Mouse (Mus musculus) limb, embryonic 14.5 days (tissue): ENCODE results near the gene Akap13. TPM values are rescaled to one million over a fixed set of nuclear protein-coding genes. Genes with fewer than 3 reads are reported as not detected.
A peak's percentile ranks its signal among the peaks of the same experiment; 100 is the strongest.
"Not testable (repeated sequence)": the region's sequence is repeated elsewhere in the genome, so short reads cannot be mapped to it uniquely, and the experiment has no call there.

Source experiments
- ATAC-seq: fragments of 200-750 bp; cut with Nextera tagmentation; 2 replicates; pipeline ENCODE4 v1.8.0; 2017; ENCODE audit warnings: low read depth, moderate number of reproducible peaks, moderate TSS enrichment; ENCODE audit not compliant: low FRiP score
- DNase-seq: peaks from one replicate; pipeline ENCODE4 v3.0.0-alpha.2; 2015; ENCODE audit warnings: low spot score
- H3K27ac ChIP-seq: fragments of 300-500 bp; sonication (generic); replicated peaks from 2 replicates; pipeline ENCODE4 v1.5.1; 2014; ENCODE audit warnings: low read depth, mild to moderate bottlenecking, low read length, moderate library complexity, mixed read lengths
- H3K27me3 ChIP-seq: fragments of 300-500 bp; sonication (generic); 2 replicates; pipeline ENCODE4 v1.6.1; 2014; ENCODE audit warnings: low read length, mixed read lengths; ENCODE audit not compliant: control insufficient read depth, insufficient read depth
- H3K36me3 ChIP-seq: fragments of 300-500 bp; sonication (generic); 2 replicates; pipeline ENCODE4 v1.6.1; 2014; ENCODE audit warnings: mild to moderate bottlenecking, low read length, moderate library complexity, mixed read lengths; ENCODE audit not compliant: control insufficient read depth, insufficient read depth
- H3K4me1 ChIP-seq: fragments of 300-500 bp; sonication (generic); 2 replicates; pipeline ENCODE4 v1.6.1; 2014; ENCODE audit warnings: antibody characterized with exemption, low read length, mixed read lengths; ENCODE audit not compliant: control insufficient read depth, insufficient read depth
- H3K4me2 ChIP-seq: fragments of 300-500 bp; sonication (generic); replicated peaks from 2 replicates; pipeline ENCODE4 v1.6.1; 2014; ENCODE audit warnings: low read depth, mild to moderate bottlenecking, low read length, moderate library complexity; ENCODE audit not compliant: severe bottlenecking
- H3K4me3 ChIP-seq: fragments of 300-500 bp; sonication (generic); replicated peaks from 2 replicates; pipeline ENCODE4 v1.5.1; 2014; ENCODE audit warnings: low read length
- H3K9ac ChIP-seq: fragments of 300-500 bp; sonication (generic); 2 replicates; pipeline ENCODE4 v1.6.1; 2014; ENCODE audit warnings: mild to moderate bottlenecking, low read depth, low read length, moderate library complexity; ENCODE audit not compliant: severe bottlenecking
- H3K9me3 ChIP-seq: fragments of 300-500 bp; sonication (generic); 2 replicates; pipeline ENCODE4 v1.6.1; 2016; ENCODE audit warnings: low read length; ENCODE audit not compliant: control insufficient read depth
- POLR2A ChIP-seq: fragments of 200-500 bp; IDR thresholded peaks from 2 replicates; pipeline ENCODE4 v1.8.0; 2012; ENCODE audit warnings: inconsistent platforms, mild to moderate bottlenecking, moderate library complexity, borderline replicate concordance; ENCODE audit not compliant: insufficient read depth, insufficient read length; ENCODE audit errors: extremely low read depth
- WGBS: fragments of 180-500 bp; shearing (Covaris S2); extraction: QIAGEN DNeasy Blood & Tissue Kit; methylation state at CpG from one replicate; pipeline ENCODE4 v1.1.7; 2014; 5-methylcytosine and 5-hydroxymethylcytosine counted together
- polyA plus RNA-seq, 2 experiments: library from polyadenylated mRNA; depleted of rRNA in 1 of 2; stranded (reverse) in 1 of 2; unstranded in 1 of 2; fragments of >200 nt; fragmentation: Nextera tagmentation in 1 of 2; extraction: Ambion mirVana in 1 of 2; gene quantifications; 2 replicates each; pipeline versions ENCODE4 v1.2.1 to v1.2.3; 2012 to 2014

Akap13 gene
- polyA plus RNA-seq, 2 experiments = 18.7 to 51.4 TPM

- ATAC-seq = no peak
- Histone ChIP-seq H3K27me3 (no peaks in the 10 kb centered on the region), H3K4me1 (no peaks in the 10 kb centered on the region), H3K36me3 (peaks cover 14% of the 10 kb centered on the region), H3K9me3 (no peaks in the 10 kb centered on the region), H3K4me2 (no peak overlapping the region), H3K4me3 (no peak overlapping the region), H3K9ac (no peak overlapping the region), H3K27ac (no peak overlapping the region)
- no peak for TF ChIP-seq POLR2A
- WGBS = 87% methylated on average over 9 of the region's 9 CpGs
- no peak for DNase-seq
Observed at GRCm38 (mm10) chr7:75769909-75770308, 314.6 kb downstream of the Akap13 start.

GRCm38 (mm10) chr7:75774095-75775078 lies 319.1 kb downstream of the Akap13 start:
- not testable (repeated sequence) for H3K4me2 ChIP-seq, H3K4me3 ChIP-seq, ATAC-seq, H3K9ac ChIP-seq, DNase-seq, H3K27ac ChIP-seq, H3K27me3 ChIP-seq, H3K9me3 ChIP-seq, H3K4me1 ChIP-seq
- peaks cover 27% of the 10 kb centered on the region for H3K36me3 ChIP-seq
- 90% methylated on average over 18 of the region's 18 CpGs for WGBS

- no peak overlapping the region for H3K4me3 ChIP-seq
- no peak for ATAC-seq
- no peak for DNase-seq
- TF ChIP-seq POLR2A = no peak
- H3K9me3 ChIP-seq = no peaks in the 10 kb centered on the region
- no peak overlapping the region for H3K27ac ChIP-seq
- WGBS = 95% methylated on average over 2 of the region's 2 CpGs
- peaks cover 19% of the 10 kb centered on the region for H3K36me3 ChIP-seq
- no peaks in the 10 kb centered on the region for H3K27me3 ChIP-seq
- H3K4me1 ChIP-seq = peaks cover 5% of the 10 kb centered on the region; the same call in 1 of the 2 replicates
- no peak overlapping the region for H3K9ac ChIP-seq
- H3K4me2 ChIP-seq = no peak overlapping the region
Observed at GRCm38 (mm10) chr7:75778053-75778452, 322.7 kb downstream of the Akap13 start.

GRCm38 (mm10) chr7:75780812-75781211 lies 325.5 kb downstream of the Akap13 start:
- no peaks in the 10 kb centered on the region for H3K9me3 ChIP-seq
- WGBS = 4% methylated on average over 1 of the region's 5 CpGs
- H3K4me1 ChIP-seq = peaks cover 5% of the 10 kb centered on the region; the same call in 1 of the 2 replicates
- H3K9ac ChIP-seq = no peak overlapping the region
- no peak for TF ChIP-seq POLR2A
- no peak overlapping the region for H3K27ac ChIP-seq
- H3K4me2 ChIP-seq = peak overlapping the region; percentile 53
- H3K36me3 ChIP-seq = peaks cover 19% of the 10 kb centered on the region
- DNase-seq (no peak), ATAC-seq (no peak)
- peak overlapping the region; percentile 61 for H3K4me3 ChIP-seq
- H3K27me3 ChIP-seq = no peaks in the 10 kb centered on the region

GRCm38 (mm10) chr7:75781298-75781947 lies 326.1 kb downstream of the Akap13 start:
- Histone ChIP-seq H3K27ac (no peak overlapping the region), H3K27me3 (no peaks in the 10 kb centered on the region), H3K4me3 (peak overlapping the region; percentile 61), H3K9ac (peak overlapping the region; percentile 63), H3K36me3 (peaks cover 19% of the 10 kb centered on the region), H3K4me2 (peak overlapping the region; percentile 53), H3K9me3 (no peaks in the 10 kb centered on the region), H3K4me1 (peaks cover 7% of the 10 kb centered on the region; the same call in 1 of the 2 replicates)
- ATAC-seq = peak; percentile 1; the same call in 1 of the 2 replicates
- no peak for TF ChIP-seq POLR2A
- no peak for DNase-seq
- WGBS = under 1% methylated on average over 13 of the region's 13 CpGs
